Mouse (Mus musculus) hindbrain, embryonic 12.5 days (tissue): ENCODE measurements around the gene Krtap5-2. TPM values are rescaled to one million over a fixed set of nuclear protein-coding genes. Genes with fewer than 3 reads are reported as not detected.
"Not testable (repeated sequence)": the region's sequence is repeated elsewhere in the genome, so short reads cannot be mapped to it uniquely, and the experiment has no call there.

Source experiments
- ATAC-seq: fragments of 200-750 bp; cut with Nextera tagmentation; 2 replicates; pipeline ENCODE4 v1.8.0; 2017; ENCODE audit warnings: moderate TSS enrichment; ENCODE audit not compliant: low FRiP score
- H3K27ac ChIP-seq: fragments of 300-500 bp; sonication (generic); 2 replicates; pipeline ENCODE4 v1.5.1; 2016; ENCODE audit warnings: mild to moderate bottlenecking
- H3K27me3 ChIP-seq: fragments of 300-500 bp; sonication (generic); 2 replicates; pipeline ENCODE4 v1.6.1; 2016; ENCODE audit warnings: mild to moderate bottlenecking
- H3K36me3 ChIP-seq: fragments of 300-500 bp; sonication (generic); 2 replicates; pipeline ENCODE4 v1.6.1; 2016; ENCODE audit warnings: mild to moderate bottlenecking
- H3K4me1 ChIP-seq: fragments of 300-500 bp; sonication (generic); 2 replicates; pipeline ENCODE4 v1.6.1; 2016
- H3K4me2 ChIP-seq: fragments of 300-500 bp; sonication (generic); replicated peaks from 2 replicates; pipeline ENCODE4 v1.6.1; 2016; ENCODE audit warnings: mild to moderate bottlenecking
- H3K4me3 ChIP-seq: fragments of 300-500 bp; sonication (generic); 2 replicates; pipeline ENCODE4 v1.5.1; 2016; ENCODE audit warnings: mild to moderate bottlenecking
- H3K9ac ChIP-seq: fragments of 300-500 bp; sonication (generic); 2 replicates; pipeline ENCODE4 v1.6.1; 2016; ENCODE audit warnings: mild to moderate bottlenecking, moderate library complexity
- H3K9me3 ChIP-seq: fragments of 300-500 bp; sonication (generic); replicated peaks from 2 replicates; pipeline ENCODE4 v1.6.1; 2016; ENCODE audit warnings: mild to moderate bottlenecking
- WGBS: fragments of 180-500 bp; shearing (Covaris S2); methylation state at CpG from one replicate; pipeline ENCODE4 v1.1.7; 2016; 5-methylcytosine and 5-hydroxymethylcytosine counted together
- polyA plus RNA-seq: library from polyadenylated mRNA; unstranded; fragments of >200 nt; fragmentation: Nextera tagmentation; extraction: Ambion mirVana; gene quantifications from 2 replicates; pipeline ENCODE4 v1.2.1, GENCODE M21; 2016

Krtap5-2 gene
- polyA plus RNA-seq, 1 experiment from 2014 or later, result not detected

- not testable (repeated sequence) for H3K36me3 ChIP-seq, H3K27ac ChIP-seq, ATAC-seq
Observed at GRCm38 (mm10) chr7:142165639-142166038, 10.2 kb downstream of the Krtap5-2 start, which contains the start of gene Gm4553. Gene Gm4553 (minus strand): TSS chr7:142165739.

GRCm38 (mm10) chr7:142159366-142159765 is 16.4 kb downstream of the Krtap5-2 start:
- no peak overlapping the region for H3K4me3 ChIP-seq
- H3K9me3 ChIP-seq, result no peaks in the 10 kb centered on the region
- 98% methylated on average over 3 of the region's 3 CpGs for WGBS
- no peak overlapping the region for H3K27ac ChIP-seq
- ATAC-seq, result no peak
- H3K27me3 ChIP-seq, result no peaks in the 10 kb centered on the region; the same call in 1 of the 2 replicates
- H3K36me3 ChIP-seq, result no peaks in the 10 kb centered on the region
- H3K4me1 ChIP-seq, result no peaks in the 10 kb centered on the region
- no peak overlapping the region for H3K4me2 ChIP-seq
- no peak overlapping the region for H3K9ac ChIP-seq

More at GRCm38 (mm10) chr7:142165639-142166038, 10.2 kb downstream of the Krtap5-2 start, which contains the start of gene Gm4553:
- not testable (repeated sequence) for H3K9ac ChIP-seq, H3K27me3 ChIP-seq, H3K4me2 ChIP-seq, H3K4me3 ChIP-seq, H3K9me3 ChIP-seq, H3K4me1 ChIP-seq

- not testable (repeated sequence) for ATAC-seq, H3K4me2 ChIP-seq, H3K27me3 ChIP-seq, H3K27ac ChIP-seq, H3K9me3 ChIP-seq, H3K4me1 ChIP-seq, H3K36me3 ChIP-seq, H3K4me3 ChIP-seq, H3K9ac ChIP-seq
- WGBS, result 65% methylated on average over 2 of the region's 2 CpGs
Observed at GRCm38 (mm10) chr7:142157013-142157412, 18.8 kb downstream of the Krtap5-2 start, which contains the start of gene Gm29735. Gene Gm29735 (minus strand): TSS chr7:142157113.

GRCm38 (mm10) chr7:142155308-142155707 is 20.5 kb downstream of the Krtap5-2 start:
- H3K4me2 ChIP-seq, result no peak overlapping the region
- no peak overlapping the region for H3K27ac ChIP-seq
- H3K4me3 ChIP-seq, result no peak overlapping the region
- H3K9ac ChIP-seq, result no peak overlapping the region
- no peaks in the 10 kb centered on the region for H3K9me3 ChIP-seq
- no peaks in the 10 kb centered on the region for H3K4me1 ChIP-seq
- ATAC-seq, result no peak
- 81% methylated on average over 1 of the region's 1 CpGs for WGBS
- H3K27me3 ChIP-seq, result no peaks in the 10 kb centered on the region
- H3K36me3 ChIP-seq, result no peaks in the 10 kb centered on the region

GRCm38 (mm10) chr7:142152191-142152590 is 23.6 kb downstream of the Krtap5-2 start:
- Histone ChIP-seq H3K9me3 (no peaks in the 10 kb centered on the region), H3K4me2 (no peak overlapping the region), H3K36me3 (no peaks in the 10 kb centered on the region), H3K27ac (no peak overlapping the region), H3K9ac (no peak overlapping the region), H3K4me3 (no peak overlapping the region), H3K4me1 (no peaks in the 10 kb centered on the region), H3K27me3 (no peaks in the 10 kb centered on the region)
- WGBS, result 86% methylated on average over 4 of the region's 4 CpGs
- ATAC-seq, result no peak

GRCm38 (mm10) chr7:142148633-142149032 is 27.2 kb downstream of the Krtap5-2 start:
- H3K27me3 ChIP-seq, result no peaks in the 10 kb centered on the region
- H3K9ac ChIP-seq, result no peak overlapping the region
- H3K4me3 ChIP-seq, result no peak overlapping the region
- H3K4me1 ChIP-seq, result no peaks in the 10 kb centered on the region
- H3K27ac ChIP-seq, result no peak overlapping the region
- no peak overlapping the region for H3K4me2 ChIP-seq
- no peaks in the 10 kb centered on the region for H3K36me3 ChIP-seq
- no peak for ATAC-seq
- H3K9me3 ChIP-seq, result no peaks in the 10 kb centered on the region

- Histone ChIP-seq H3K9ac (no peak overlapping the region), H3K27me3 (no peaks in the 10 kb centered on the region), H3K9me3 (no peaks in the 10 kb centered on the region), H3K27ac (no peak overlapping the region), H3K4me1 (no peaks in the 10 kb centered on the region), H3K4me2 (no peak overlapping the region), H3K4me3 (no peak overlapping the region), H3K36me3 (no peaks in the 10 kb centered on the region)
- WGBS, result 11% methylated on average over 1 of the region's 1 CpGs
- ATAC-seq, result no peak
Observed at GRCm38 (mm10) chr7:142146033-142146432, 29.8 kb downstream of the Krtap5-2 start.

- no peaks in the 10 kb centered on the region for H3K36me3 ChIP-seq
- no peak overlapping the region for H3K9ac ChIP-seq
- no peaks in the 10 kb centered on the region for H3K4me1 ChIP-seq
- no peak overlapping the region for H3K4me3 ChIP-seq
- H3K27ac ChIP-seq, result no peak overlapping the region
- H3K27me3 ChIP-seq, result no peaks in the 10 kb centered on the region
- no peak overlapping the region for H3K4me2 ChIP-seq
- no peak for ATAC-seq
- H3K9me3 ChIP-seq, result no peaks in the 10 kb centered on the region
- 53% methylated on average over 4 of the region's 4 CpGs for WGBS
Observed at GRCm38 (mm10) chr7:142145413-142145940, 30.3 kb downstream of the Krtap5-2 start.

- Histone ChIP-seq H3K9ac (no peak within 1 kb of the TSS), H3K27me3 (no peaks in the 10 kb centered on the region), H3K36me3 (no peaks in the 10 kb centered on the region), H3K4me1 (no peaks in the 10 kb centered on the region), H3K4me3 (no peak within 1 kb of the TSS), H3K27ac (no peak within 1 kb of the TSS), H3K4me2 (no peak within 1 kb of the TSS), H3K9me3 (no peaks in the 10 kb centered on the region)
- WGBS, result 75% methylated on average over 1 of the region's 1 CpGs
- no peak for ATAC-seq
Observed at GRCm38 (mm10) chr7:142144507-142144906, 31.3 kb downstream of the Krtap5-2 start, which contains the start of gene Gm45337. Gene Gm45337 (minus strand): TSS chr7:142144607.

GRCm38 (mm10) chr7:142143506-142144010 is 32.2 kb downstream of the Krtap5-2 start:
- H3K9me3 ChIP-seq, H3K36me3 ChIP-seq, H3K9ac ChIP-seq, H3K27ac ChIP-seq, H3K4me1 ChIP-seq, ATAC-seq, H3K4me3 ChIP-seq, H3K4me2 ChIP-seq, H3K27me3 ChIP-seq: not testable (repeated sequence)
- 50% methylated on average over 1 of the region's 1 CpGs for WGBS

GRCm38 (mm10) chr7:142140696-142141095 is 35.1 kb downstream of the Krtap5-2 start:
- WGBS, result 51% methylated on average over 1 of the region's 1 CpGs
- H3K27me3 ChIP-seq, result no peaks in the 10 kb centered on the region
- ATAC-seq, result no peak
- H3K4me1 ChIP-seq, result no peaks in the 10 kb centered on the region
- H3K4me2 ChIP-seq, result no peak overlapping the region
- no peak overlapping the region for H3K27ac ChIP-seq
- no peak overlapping the region for H3K4me3 ChIP-seq
- H3K9ac ChIP-seq, result no peak overlapping the region
- H3K36me3 ChIP-seq, result no peaks in the 10 kb centered on the region
- H3K9me3 ChIP-seq, result no peaks in the 10 kb centered on the region

GRCm38 (mm10) chr7:142135934-142136333 is 39.9 kb downstream of the Krtap5-2 start, which contains the start of gene Gm39115:
Gene Gm39115 (minus strand): TSS chr7:142136034.
- WGBS, result 39% methylated on average over 2 of the region's 2 CpGs
- H3K4me3 ChIP-seq, H3K36me3 ChIP-seq, H3K27me3 ChIP-seq, H3K9me3 ChIP-seq, H3K4me2 ChIP-seq, H3K4me1 ChIP-seq, ATAC-seq, H3K27ac ChIP-seq, H3K9ac ChIP-seq: not testable (repeated sequence)
